Mouse (Mus musculus): ENCODE results near the gene Slc37a3.

- TF ChIP-seq CTCF (IDR thresholded peaks at IDR 0.05; ENCODE audit: extremely low read depth, insufficient read length, insufficient replicate concordance, low read depth, low read length) (no peak), POLR2A (IDR thresholded peaks at IDR 0.05; ENCODE audit: low read depth, low read length) (no peak)
Measured at GRCm38 (mm10) chr6:39395916-39396315, 18.4 kb upstream of the Slc37a3 start.
